ENCODE assay signal across 9 mouse cellular contexts in genomic region chr3:93547099-93547648, GRCm38 (mm10). TPM values are rescaled to one million over a fixed set of nuclear protein-coding genes. Genes with fewer than 3 reads are reported as not detected.
A peak's percentile ranks its signal among the peaks of the same experiment; 100 is the strongest.
DNase-seq lines count a peak whose midpoint lies in the region; ATAC-seq and TF ChIP-seq lines count a peak whose summit lies in the region.
"Had no signal": no experiment of that assay in that cellular context is flagged by ENCODE, and none has a peak within 500 bp of the region (broad histone marks: within the 10 kb centered on the region; RNA-seq: fewer than 3 reads in every experiment).

No protein-coding gene starts in this region.

- H3K4me1 ChIP-seq in lung, embryonic 15.5 days = no peaks in the 10 kb centered on the region

- peak; percentile 97 for TF ChIP-seq CTCF in layer of hippocampus, adult 2 months (conservative IDR thresholded peaks at IDR 0.05)

- peak; percentile 87 for ATAC-seq in erythroblast, adult 5-6 weeks (replicated peaks; ENCODE audit: low FRiP score, poor library complexity, severe bottlenecking)
- peak; percentile 74; the same call in 1 of the 2 replicates for ATAC-seq in lung, embryonic 15.5 days (ENCODE audit: borderline replicate concordance, extremely low read depth, low FRiP score, low TSS enrichment)

- H3K4me2 ChIP-seq in lung, embryonic 15.5 days = no peak overlapping the region

- intact Hi-C loops in heart, postnatal 14 days (cut with DNase I) = loop anchor here (1.0 to 2.0 kb wide), 3 partner anchors 24 to 60 kb away; no protein-coding TSS in a partner anchor

- no peaks in the 10 kb centered on the region for H3K9me3 ChIP-seq in lung, embryonic 15.5 days

- no peaks in the 10 kb centered on the region for H3K27me3 ChIP-seq in lung, embryonic 15.5 days

- no peak overlapping the region for H3K4me3 ChIP-seq in layer of hippocampus, adult 2 months
- H3K4me3 ChIP-seq in lung, embryonic 15.5 days = no peak overlapping the region
- H3K4me3 ChIP-seq: erythroblast, embryonic 14.5 days had no signal

- no peak overlapping the region for H3K9ac ChIP-seq in lung, embryonic 15.5 days

- 30% methylated on average over 7 of the region's 7 CpGs for WGBS in lung, embryonic 15.5 days

- peak; percentile 90 for DNase-seq in CD4-positive, CD25-positive, alpha-beta regulatory T cell, adult 2 months (ENCODE audit: low read depth, low spot score)
- peak; percentile 88 to 89 for DNase-seq in adrenal gland, postnatal 36 days
- DNase-seq in heart, postnatal 14 days = peak; percentile 86 to 92
- DNase-seq in layer of hippocampus, adult 2 months (ENCODE audit: low spot score in 2 of 2) = peak; percentile 66 to 88
- DNase-seq in ovary, adult 18-20 months (ENCODE audit: low spot score) = peak; percentile 53
- DNase-seq in thymus, postnatal 10 days (ENCODE audit: low spot score in 2 of 2) = peak; percentile 74 to 85

- no peaks in the 10 kb centered on the region for H3K36me3 ChIP-seq in lung, embryonic 15.5 days

- H3K27ac ChIP-seq in layer of hippocampus, adult 2 months = no peak overlapping the region
- no peak overlapping the region for H3K27ac ChIP-seq in lung, embryonic 15.5 days

RNA-seq across cellular contexts. Expression of gene S100a10, which starts 7.7 kb away (rescaled TPM):
- 100 to 1,000 TPM; 166 to 192 TPM for total RNA-seq in adrenal gland, postnatal 36 days (2021)
- total RNA-seq in erythroblast, adult 5-6 weeks (2015; ENCODE audit: low replicate concordance) = 69.6 and 73.6 TPM in 2 replicates
- total RNA-seq in erythroblast, adult 5-6 weeks (2017; ENCODE audit: low replicate concordance) = 56.1 and 64.1 TPM in 2 replicates
- total RNA-seq in heart, postnatal 14 days (2021) = 100 to 1,000 TPM; 129 to 145 TPM
- 10 to 100 TPM; 18.7 to 23.6 TPM for total RNA-seq in layer of hippocampus, adult 2 months (2021)
- polyA plus RNA-seq in lung, embryonic 15.5 days (2015; fragmentation: Nextera tagmentation; extraction: Ambion mirVana) = 277 and 280 TPM in 2 replicates

RNA-seq across cellular contexts. Expression of gene S100a11, which starts 26.9 kb away (rescaled TPM):
- 100 to 1,000 TPM; 207 to 231 TPM for total RNA-seq in adrenal gland, postnatal 36 days (2021)
- 797 and 864 TPM in 2 replicates for total RNA-seq in erythroblast, adult 5-6 weeks (2015; ENCODE audit: low replicate concordance)
- total RNA-seq in erythroblast, adult 5-6 weeks (2017; ENCODE audit: low replicate concordance) = 50.3 and 92.3 TPM in 2 replicates
- total RNA-seq in heart, postnatal 14 days (2021) = 100 to 1,000 TPM; 111 to 124 TPM
- 1 to 10 TPM; 6.8 to 7.4 TPM for total RNA-seq in layer of hippocampus, adult 2 months (2021)
- 1,226 and 1,272 TPM in 2 replicates for polyA plus RNA-seq in lung, embryonic 15.5 days (2015; fragmentation: Nextera tagmentation; extraction: Ambion mirVana)

Comparison
In these comparisons a context has a peak if more than half of its experiments do, and no peak if none do; other contexts are left out.
1. RNA of gene S100a11, which starts 26.9 kb away (total RNA-seq): 50.3 to 864 TPM in erythroblast, adult 5-6 weeks, 207 to 231 TPM in adrenal gland, postnatal 36 days and 111 to 124 TPM in heart, postnatal 14 days; 6.8 to 7.4 TPM in layer of hippocampus, adult 2 months; every median in the first group is over 4 times any median in the second.
2. Peak in every context shown above with its lines, with median percentiles within 50 percentile points of each other: DNase-seq.